In the genomic region with DNA sequence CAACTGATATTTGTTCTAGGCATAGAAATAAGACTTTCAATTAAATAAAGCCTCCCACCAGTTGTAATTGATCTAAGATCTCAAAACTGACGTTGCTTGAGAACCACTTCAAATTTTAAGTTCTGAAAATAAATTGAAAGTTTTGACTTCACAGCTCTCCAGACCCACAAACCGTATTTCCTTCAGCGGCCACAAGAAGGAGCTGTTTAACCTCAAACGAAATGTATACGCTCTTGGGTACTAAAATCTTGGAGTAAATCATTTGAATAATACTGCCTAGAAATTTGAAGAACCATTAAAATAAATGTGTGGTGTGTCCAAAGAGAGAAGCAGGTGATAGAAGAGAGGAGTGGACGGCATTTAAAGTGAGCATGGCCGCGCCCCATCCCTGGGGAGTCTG, we compare ENCODE assay signal across 9 mouse cellular contexts.
A peak's percentile ranks its signal among the peaks of the same experiment; 100 is the strongest.
DNase-seq lines count a peak whose midpoint lies in the region.
"Had no signal": no experiment of that assay in that cellular context is flagged by ENCODE, and none has a peak within 500 bp of the region (broad histone marks: within the 10 kb centered on the region; RNA-seq: fewer than 3 reads in every experiment).

No protein-coding gene starts in this region.

- H3K4me3 ChIP-seq in limb, embryonic 10.5 days = no peak overlapping the region
- H3K4me3 ChIP-seq: liver, embryonic 13.5 days had no signal

- 28% methylated on average over 8 of the region's 8 CpGs for WGBS in limb, embryonic 10.5 days

- H3K27ac ChIP-seq in limb, embryonic 10.5 days = no peak overlapping the region
- H3K27ac ChIP-seq: liver, embryonic 13.5 days had no signal

- no peaks in the 10 kb centered on the region for H3K4me1 ChIP-seq in limb, embryonic 10.5 days
- H3K4me1 ChIP-seq: liver, embryonic 13.5 days had no signal

- H3K36me3 ChIP-seq in limb, embryonic 10.5 days = no peaks in the 10 kb centered on the region
- H3K36me3 ChIP-seq: liver, embryonic 13.5 days had no signal

- intact Hi-C loops in left cerebral cortex, postnatal 25 days (cut with DNase I) = loop anchor here (5.0 kb wide), 1 partner anchor 254 kb away; a partner anchor contains a TSS

- DNase-seq in adrenal gland, postnatal 36 days = peak; percentile 19 to 32
- no peak for DNase-seq in adrenal gland, adult 18-20 months (ENCODE audit: low spot score in 2 of 2)
- peak; percentile 37 to 41 for DNase-seq in left cerebral cortex, postnatal 25 days (ENCODE audit: low spot score in 2 of 2)
- DNase-seq in left cerebral cortex, adult 8-10 months (ENCODE audit: low spot score in 2 of 2) = no peak
- peak; percentile 61 for DNase-seq in c-Kit-positive CD71-negative TER-119-negative erythroid progenitor cells, embryonic 14.5 days (ENCODE audit: low read depth)
- peak; percentile 58 for DNase-seq in limb, embryonic 10.5 days (ENCODE audit: low spot score)
- DNase-seq in retina, postnatal 7 days (ENCODE audit: low read depth, low spot score) = peak; percentile 32
- DNase-seq in urinary bladder, postnatal 10 days (ENCODE audit: low spot score) = no peak
- DNase-seq: liver, embryonic 13.5 days had no signal

- no peaks in the 10 kb centered on the region for H3K9me3 ChIP-seq in limb, embryonic 10.5 days (replicated peaks)
- H3K9me3 ChIP-seq: liver, embryonic 13.5 days had no signal

- no peaks in the 10 kb centered on the region for H3K27me3 ChIP-seq in limb, embryonic 10.5 days (ENCODE audit: low read depth, poor library complexity, severe bottlenecking)
- H3K27me3 ChIP-seq: liver, embryonic 13.5 days had no signal

Comparison
In these comparisons a context has a peak if more than half of its experiments do, and no peak if none do; other contexts are left out.
1. DNase-seq: peak in adrenal gland, postnatal 36 days (2 of 2), left cerebral cortex, postnatal 25 days (2 of 2), c-Kit-positive CD71-negative TER-119-negative erythroid progenitor cells, embryonic 14.5 days (single experiment), limb, embryonic 10.5 days (single experiment) and retina, postnatal 7 days (single experiment); none in adrenal gland, adult 18-20 months (0 of 2), left cerebral cortex, adult 8-10 months (0 of 2) and urinary bladder, postnatal 10 days (single experiment).